Mouse (Mus musculus): ENCODE results near the gene Arl5c. TPM values are rescaled to one million over a fixed set of nuclear protein-coding genes. Genes with fewer than 3 reads are reported as not detected.

Gene Arl5c
- polyA plus RNA-seq, 1 experiment, result 9.1 TPM

DNA sequence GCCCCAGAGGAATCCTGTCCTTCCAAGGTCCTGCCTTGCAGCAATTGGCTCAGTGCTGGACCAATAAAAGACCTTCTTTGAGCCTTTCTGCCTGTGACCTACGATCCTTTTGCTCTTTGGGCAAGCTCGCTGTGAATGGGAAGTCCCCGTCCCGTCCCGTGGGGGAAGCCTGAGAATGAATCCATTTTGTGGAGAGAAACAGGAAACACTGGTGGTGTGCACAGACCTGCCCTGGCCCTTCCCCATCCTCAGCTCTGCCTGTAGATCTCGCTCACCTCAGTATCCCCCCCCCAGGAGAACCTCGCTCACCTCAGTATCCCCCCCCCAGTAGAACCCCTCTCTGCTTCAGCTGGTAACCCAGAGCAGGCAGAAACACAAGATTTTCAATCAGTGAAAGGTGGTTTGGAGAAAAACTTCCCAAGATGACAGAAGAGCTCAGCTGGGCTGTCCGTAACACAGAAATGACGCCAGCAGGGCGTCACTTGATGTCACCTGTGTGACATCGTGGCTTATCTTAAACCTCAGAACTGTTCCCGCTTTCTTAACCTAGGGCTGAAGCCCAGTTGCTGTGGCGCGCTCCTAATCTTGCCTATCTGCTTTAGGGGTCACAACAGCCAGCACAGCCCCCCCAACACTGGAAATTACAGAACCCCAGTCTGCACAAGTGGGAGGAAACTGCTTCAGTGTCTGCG lies 53.4 kb downstream of the Arl5c start:
- Histone ChIP-seq H3K4me1 (peaks cover 12% of the 10 kb centered on the region; the same call in 1 of the 2 replicates), H3K4me3 (replicated peaks) (no peak overlapping the region), H3K27me3 (replicated peaks) (peaks cover 58% of the 10 kb centered on the region), H3K9me3 (peaks cover 10% of the 10 kb centered on the region), H3K36me3 (replicated peaks; ENCODE audit: low read length) (no peaks in the 10 kb centered on the region)
- no peak for TF ChIP-seq GATA1 (IDR thresholded peaks at IDR 0.05; ENCODE audit: borderline replicate concordance, low read length)
- TF ChIP-seq FLI1 (IDR thresholded peaks at IDR 0.05; ENCODE audit: low read length), result no peak

Other genes with a start within 250 kb of the Arl5c start
- 2.6 and 14.6 TPM in 2 replicates for gene Cwc25, start 229.6 kb downstream of the Arl5c start, polyA plus RNA-seq (2012; ENCODE audit: insufficient read depth, low replicate concordance)
- not detected in 2 replicates for gene 1700001P01Rik, start 220.3 kb downstream of the Arl5c start, polyA plus RNA-seq (2012; ENCODE audit: insufficient read depth, low replicate concordance)
- gene Rpl23, start 213.7 kb downstream of the Arl5c start, polyA plus RNA-seq (2012; ENCODE audit: insufficient read depth, low replicate concordance), result 25.9 and 294 TPM in 2 replicates
- 51.2 and 77.7 TPM in 2 replicates for gene Lasp1, start 197.2 kb downstream of the Arl5c start, polyA plus RNA-seq (2012; ENCODE audit: insufficient read depth, low replicate concordance)
- 1.7 TPM in 1 of 2 replicates, not detected in the other for gene B230217C12Rik, start 155.4 kb downstream of the Arl5c start, polyA plus RNA-seq (2012; ENCODE audit: insufficient read depth, low replicate concordance)
- not detected in 2 replicates for gene Fbxo47, start 112.0 kb downstream of the Arl5c start, polyA plus RNA-seq (2012; ENCODE audit: insufficient read depth, low replicate concordance)
- 1.6 TPM in 1 of 2 replicates, not detected in the other for gene Plxdc1, start 9.7 kb downstream of the Arl5c start, polyA plus RNA-seq (2012; ENCODE audit: insufficient read depth, low replicate concordance)
- 1.4 and 2.8 TPM in 2 replicates for gene Cacnb1, start 26.9 kb upstream of the Arl5c start, polyA plus RNA-seq (2012; ENCODE audit: insufficient read depth, low replicate concordance)
- gene Rpl19, start 30.5 kb upstream of the Arl5c start, polyA plus RNA-seq (2012; ENCODE audit: insufficient read depth, low replicate concordance), result 275 and 2,598 TPM in 2 replicates
- gene Stac2, start 57.3 kb upstream of the Arl5c start, polyA plus RNA-seq (2012; ENCODE audit: insufficient read depth, low replicate concordance), result 1.5 TPM in 1 of 2 replicates, not detected in the other
- gene Fbxl20, start 154.2 kb upstream of the Arl5c start, polyA plus RNA-seq (2012; ENCODE audit: insufficient read depth, low replicate concordance), result 4.7 and 7.1 TPM in 2 replicates
- 6.4 and 8.2 TPM in 2 replicates for gene Med1, start 197.1 kb upstream of the Arl5c start, polyA plus RNA-seq (2012; ENCODE audit: insufficient read depth, low replicate concordance)
- gene Cdk12, start 206.9 kb upstream of the Arl5c start, polyA plus RNA-seq (2012; ENCODE audit: insufficient read depth, low replicate concordance), result 5.5 and 6.0 TPM in 2 replicates